Mouse (Mus musculus) ovary, adult 18-20 months (tissue): ENCODE data around the gene Ankrd39.
A peak's percentile ranks its signal among the peaks of the same experiment; 100 is the strongest.
"Not testable (repeated sequence)": the region's sequence is repeated elsewhere in the genome, so short reads cannot be mapped to it uniquely, and the experiment has no call there.

Experiments used
- DNase-seq: peaks from one replicate; pipeline ENCODE4 v3.0.0; 2022; ENCODE audit warnings: low spot score, mixed read lengths

The Ankrd39 gene

DNA sequence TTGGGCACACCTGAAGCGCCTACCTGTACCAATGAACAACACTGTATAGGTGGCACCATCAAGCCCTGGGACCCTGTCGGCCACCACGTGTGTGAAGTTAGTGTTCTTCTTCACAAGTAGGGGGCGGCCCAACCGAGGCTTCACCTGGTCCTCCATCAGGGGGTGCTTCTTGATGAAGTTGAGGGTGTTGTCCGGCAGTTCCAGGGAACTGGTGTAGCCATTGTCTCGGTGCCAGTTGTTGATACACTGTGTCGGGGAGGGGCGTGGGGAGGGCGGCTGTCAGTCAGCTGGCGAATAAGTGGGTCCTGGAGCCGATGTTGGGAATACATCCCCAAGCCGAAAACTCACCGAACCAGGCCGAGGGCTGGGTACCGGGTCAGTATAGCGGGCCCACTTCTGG is 4.7 kb upstream of the Ankrd39 start:
- no peak for DNase-seq

DNA sequence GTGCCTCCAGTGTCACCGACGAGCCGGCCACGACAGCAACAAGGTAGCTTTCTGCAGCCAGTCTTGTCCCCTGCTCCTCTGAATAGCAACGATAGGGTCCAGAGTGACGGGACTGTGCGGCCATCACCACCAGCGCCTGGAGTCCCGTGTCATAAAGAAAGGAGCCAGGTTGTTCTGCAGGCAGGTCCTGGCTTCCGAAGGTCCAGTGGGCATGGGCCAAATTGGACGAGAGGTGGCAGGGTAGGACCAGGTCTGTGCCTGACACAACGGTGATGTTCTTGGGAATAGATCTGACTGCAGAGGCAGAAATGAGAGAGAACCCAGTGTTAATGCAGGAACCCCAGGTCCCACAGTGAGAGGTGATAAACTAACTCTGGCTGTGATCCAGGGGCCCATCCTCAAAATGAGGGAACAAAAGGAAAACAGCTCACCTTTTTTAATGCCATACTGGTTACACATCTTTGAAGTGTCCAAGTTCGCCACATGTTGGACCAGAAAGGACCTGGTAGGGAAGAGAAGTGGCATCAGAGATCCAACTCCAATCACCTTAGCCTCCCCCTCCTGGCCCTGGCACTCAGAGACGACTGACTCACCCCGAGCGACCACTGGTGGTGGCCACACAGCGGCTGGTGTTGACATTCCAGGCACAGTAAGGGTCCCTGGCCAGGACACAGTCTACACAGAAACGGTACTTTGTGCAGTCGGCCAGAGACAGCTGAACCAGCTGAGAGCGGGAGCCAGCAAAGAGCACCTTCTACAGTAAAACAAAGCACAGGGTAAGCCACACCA is 3.0 kb upstream of the Ankrd39 start:
- no peak for DNase-seq

DNA sequence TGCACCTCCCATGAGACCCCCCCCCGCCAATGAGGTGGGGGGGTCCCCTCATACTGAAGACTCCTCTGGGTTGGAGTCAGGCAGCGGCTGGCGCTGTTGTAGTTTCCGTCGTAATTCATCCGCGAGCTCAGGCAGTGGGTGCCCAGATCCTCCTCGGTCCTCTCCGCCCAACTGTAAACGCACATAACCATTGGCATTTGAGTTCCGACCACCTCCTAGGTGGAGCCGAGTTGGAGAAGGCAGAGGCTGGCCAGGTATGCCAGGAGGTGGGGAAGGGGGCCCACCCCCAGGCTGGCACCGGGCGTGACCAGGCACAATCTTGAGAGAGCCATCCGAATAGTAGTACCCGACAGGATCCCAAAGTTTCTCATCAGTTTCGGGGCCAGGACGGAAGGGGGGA is 2.2 kb upstream of the Ankrd39 start:
- no peak for DNase-seq

DNA sequence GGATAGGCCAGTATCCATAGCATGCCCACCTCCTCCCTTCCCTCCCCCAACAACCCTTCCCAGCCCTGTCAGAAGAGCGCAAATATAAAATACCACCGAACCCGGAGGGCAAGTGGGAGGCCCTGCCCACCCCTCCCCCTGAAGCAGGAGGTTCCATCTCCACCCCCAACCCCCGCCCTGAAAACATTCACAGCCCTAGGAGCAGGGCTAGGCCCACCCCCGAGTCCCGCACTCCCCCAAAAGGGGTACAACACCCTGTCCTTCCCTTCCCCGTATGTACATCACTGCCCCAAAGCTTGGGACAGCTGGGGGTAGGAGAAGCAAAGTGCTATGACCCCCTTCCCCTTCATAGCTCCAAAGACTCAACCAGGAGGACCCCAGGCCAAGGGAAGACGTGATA is 1.5 kb upstream of the Ankrd39 start:
- no peak for DNase-seq

DNA sequence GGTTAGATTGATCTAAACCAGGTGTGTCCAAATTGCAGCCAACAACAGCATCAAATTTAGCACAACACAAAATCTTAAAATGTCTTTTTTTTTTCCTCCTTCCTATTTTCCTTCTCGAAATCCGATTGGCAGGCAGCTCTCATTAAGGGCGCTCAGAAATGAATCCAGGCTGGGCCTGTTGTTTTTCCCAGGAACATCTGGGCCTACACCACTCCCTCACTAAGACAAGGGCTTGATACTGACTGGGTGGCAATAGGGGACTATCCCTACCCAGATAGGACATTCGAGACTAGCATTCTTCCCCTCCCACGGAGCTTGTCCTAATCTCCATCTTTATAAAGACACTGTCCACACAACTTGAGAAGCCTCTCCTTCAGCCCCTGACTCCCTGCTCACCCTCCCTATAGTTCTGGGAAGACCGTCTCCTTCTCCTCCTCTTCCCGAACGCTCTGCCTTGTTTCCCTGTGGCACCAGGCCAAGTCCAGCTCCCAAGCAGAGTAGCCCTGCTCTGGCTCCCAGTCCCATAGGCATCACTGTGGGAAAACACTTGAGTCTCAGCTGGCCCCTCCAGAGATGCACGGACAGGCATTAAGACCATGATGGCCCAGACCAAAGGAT is 845 bp upstream of the Ankrd39 start:
- DNase-seq, result peak; percentile 60

DNA sequence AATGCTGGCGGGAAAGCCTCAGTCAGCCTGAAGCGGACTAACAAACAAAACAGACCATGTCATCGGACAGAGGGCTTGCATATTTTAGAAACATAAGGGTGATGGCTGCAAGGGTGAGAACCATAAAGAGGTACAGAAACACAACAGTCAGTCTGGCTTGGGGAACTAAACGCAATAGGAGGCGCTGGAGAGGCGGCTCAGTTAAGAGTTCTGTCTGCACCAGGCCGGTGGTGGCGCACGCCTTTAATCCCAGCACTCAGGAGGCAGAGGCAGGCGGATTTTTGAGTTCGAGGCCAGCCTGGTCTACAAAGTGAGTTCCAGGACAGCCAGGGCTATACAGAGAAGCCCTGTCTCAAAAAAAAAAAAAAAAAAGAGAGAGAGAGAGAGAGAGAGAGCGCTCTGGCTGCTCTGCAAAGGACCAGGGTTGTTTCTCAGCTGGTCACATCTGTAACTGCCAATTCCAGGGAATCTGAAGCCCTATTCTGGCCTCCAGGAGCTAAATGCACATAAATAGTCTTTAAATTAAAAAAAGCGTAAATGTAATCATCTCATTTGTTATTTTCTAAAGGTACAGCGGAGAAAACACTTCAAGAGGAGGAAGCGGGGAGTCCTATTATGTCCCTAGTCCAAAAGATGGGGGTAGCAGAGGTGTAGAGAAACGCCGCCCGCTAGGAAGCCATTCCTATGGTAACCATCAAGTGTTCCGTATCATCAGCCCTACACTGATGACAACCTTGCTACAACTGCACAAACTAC is 1.2 kb downstream of the Ankrd39 start:
- DNase-seq, result no peak

DNA sequence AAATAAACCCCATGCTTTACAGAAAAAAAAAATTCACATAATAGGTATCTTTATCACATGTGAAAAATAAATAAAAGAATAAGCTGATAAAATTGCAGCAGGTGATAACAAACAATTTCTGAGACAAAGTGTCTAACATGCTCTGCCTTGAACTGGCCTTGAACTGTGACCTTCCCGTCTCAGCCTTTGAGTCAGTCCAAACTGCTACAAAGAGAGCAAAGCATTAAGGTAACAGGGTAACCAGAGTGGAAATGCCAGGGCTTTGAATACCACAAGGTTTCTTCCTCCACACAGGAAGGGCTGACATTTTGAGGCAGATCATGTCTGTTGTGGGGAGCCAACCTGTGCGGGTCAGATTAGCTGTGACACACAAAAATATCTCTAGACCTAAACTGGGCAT is 1.9 kb downstream of the Ankrd39 start:
- DNase-seq, result no peak

DNA sequence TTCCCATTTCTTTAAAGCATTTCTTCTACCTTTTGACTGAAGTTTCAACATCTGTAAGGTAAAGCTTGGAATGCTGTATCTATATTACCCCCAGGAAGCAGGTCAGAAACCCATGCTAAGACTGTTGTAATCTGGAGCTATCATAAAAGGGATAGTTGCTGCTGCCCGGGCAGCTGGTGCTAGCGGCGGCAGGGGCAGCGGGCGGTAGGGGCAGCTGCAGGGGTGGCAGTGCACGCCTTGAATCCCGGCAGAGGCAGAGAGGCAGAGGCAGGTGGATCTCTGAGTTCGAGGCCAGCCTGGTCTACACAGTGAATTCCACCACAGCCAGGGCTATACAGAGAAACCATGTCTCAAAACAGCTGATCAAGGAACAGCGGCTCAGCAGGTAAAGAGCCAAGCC is 4.3 kb downstream of the Ankrd39 start:
- no peak for DNase-seq

DNA sequence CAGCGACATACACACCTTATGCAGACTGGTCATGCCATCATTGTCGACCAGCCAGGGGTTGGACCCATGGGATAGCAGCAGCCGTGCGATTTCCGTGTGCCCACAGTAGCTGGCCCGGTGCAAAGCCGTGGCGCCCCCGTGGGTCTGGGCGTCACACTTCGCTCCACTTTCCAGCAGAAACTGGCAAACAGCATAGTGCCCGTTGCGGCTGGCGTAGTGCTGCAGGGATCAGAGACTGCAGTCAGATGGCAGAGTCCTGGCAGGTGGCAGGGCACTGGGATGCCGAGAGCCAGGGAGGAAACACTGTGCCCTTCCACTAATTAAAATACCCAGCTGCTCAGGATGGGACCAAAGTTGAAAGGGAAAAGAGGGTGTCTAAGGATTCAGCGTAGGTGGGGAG is 5.4 kb downstream of the Ankrd39 start:
- no peak for DNase-seq

DNA sequence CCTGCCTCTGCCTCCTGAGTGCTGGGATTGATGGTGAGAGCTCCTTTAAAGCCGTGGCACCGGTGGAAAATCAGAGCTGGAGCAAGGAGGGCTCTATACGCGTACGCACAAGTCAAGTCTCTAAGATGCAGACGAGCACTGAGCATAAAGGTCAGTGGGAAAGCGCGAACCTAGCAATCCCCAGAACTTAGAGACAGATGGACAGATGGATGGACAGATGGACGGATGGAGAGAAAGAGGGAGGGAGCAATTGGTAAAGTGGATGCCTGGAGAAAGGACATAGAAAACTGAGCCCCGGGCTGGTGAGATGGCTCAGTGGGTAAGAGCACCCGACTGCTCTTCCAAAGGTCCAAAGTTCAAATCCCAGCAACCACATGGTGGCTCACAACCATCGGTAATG is 6.4 kb downstream of the Ankrd39 start:
- DNase-seq, result no peak

DNA sequence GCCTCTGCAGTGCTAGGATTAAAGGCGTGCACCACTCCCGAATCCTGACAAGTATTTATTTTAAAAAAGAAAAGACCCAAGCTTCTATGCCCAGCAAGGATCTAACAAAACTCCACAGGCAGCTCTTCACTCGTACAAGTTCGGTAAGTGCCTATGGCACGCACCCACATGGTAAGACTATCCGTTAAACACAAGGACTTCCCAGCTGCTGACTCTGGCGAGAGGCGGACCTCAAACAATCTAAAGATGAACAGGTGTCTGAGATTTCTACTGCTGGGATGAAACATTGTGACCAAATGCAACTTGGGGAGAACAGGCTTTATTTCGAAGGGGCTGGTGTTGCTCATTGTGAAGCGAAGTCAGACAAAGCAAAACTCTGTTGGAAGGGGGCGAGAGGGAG is 7.1 kb downstream of the Ankrd39 start:
- no peak for DNase-seq

DNA sequence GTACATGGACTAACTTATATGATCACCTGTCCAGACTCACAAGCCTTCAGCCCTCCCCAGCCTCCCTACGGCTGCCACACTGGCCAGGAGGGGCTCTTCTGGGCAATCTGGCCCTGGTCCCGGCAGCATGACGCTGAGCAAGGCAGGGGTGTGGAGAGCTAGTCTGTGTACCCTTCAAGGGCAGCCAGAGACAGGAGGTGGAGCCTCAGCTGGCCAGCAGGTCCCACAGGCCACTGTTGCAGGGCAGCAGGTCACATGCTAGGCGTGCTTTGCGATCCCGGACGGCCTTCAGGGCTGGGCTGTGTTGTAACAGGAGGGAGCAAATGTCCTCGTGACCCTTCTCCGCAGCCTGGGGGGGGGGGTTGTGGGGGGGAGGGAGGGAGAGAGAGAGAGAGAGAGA is 8.1 kb downstream of the Ankrd39 start, which contains the start of gene Gm42417:
TSS of gene Gm42417 (minus strand) at position 244 of the 400 bp plus-strand sequence.
- DNase-seq, result peak; percentile 92

DNA sequence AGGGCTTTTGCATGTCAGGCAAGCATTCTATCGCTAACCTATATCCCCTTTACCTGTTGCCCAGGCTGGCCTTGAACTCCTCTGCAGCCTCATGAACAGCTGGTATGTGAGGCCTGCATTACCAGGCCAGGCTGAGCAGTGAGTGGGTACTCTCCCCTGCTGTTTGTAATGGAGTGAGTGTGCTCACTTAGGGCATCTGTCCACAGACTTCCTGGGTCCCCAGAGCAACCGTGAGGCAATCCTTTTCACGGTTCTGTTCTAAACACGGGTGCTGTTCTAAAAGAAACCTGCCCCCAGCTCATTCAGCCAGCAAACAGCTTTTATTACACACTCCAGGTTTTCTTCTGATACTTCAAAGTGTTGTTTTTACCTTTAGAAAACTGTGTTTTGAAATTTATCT is 8.5 kb downstream of the Ankrd39 start:
- DNase-seq, result no peak

DNA sequence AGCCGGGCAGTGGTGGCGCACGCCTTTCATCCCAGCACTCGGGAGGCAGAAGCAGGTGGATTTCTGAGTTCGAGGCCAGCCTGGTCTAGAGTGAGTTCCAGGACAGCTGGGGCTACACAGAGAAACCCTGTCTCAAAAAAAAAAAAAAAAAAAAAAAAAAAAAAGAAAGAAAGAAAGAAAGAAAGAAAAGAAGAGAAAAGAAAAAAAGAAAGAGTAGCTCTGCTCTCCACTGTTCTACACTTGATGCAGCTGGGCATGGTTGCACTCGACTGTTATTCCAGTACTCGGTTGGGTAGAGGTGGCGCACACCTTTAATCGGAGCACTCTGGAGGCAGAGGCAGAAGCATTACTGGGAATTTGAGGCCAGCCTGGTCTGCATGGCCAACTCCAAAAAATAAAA is 10.5 kb downstream of the Ankrd39 start, which contains the start of gene Ankrd23:
TSS of gene Ankrd23 (minus strand) at position 101 of the 400 bp plus-strand sequence.
- not testable (repeated sequence) for DNase-seq

DNA sequence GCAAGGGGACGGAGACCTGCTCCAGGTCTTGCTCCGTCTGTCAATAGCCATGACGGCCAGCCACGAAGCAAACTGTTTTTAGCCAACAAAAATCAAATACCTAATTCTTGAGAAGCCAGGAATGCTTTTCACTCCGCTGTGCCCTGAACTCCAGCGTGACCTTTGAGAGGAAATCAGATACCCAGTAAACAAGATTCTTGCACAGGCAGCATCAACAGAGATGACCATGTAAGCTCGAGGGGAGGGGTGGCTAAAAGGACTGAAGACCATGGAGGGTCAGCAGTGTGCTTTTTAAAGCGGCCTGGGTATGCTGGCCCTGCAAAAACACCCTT is 10.9 kb downstream of the Ankrd39 start:
- DNase-seq, result no peak

DNA sequence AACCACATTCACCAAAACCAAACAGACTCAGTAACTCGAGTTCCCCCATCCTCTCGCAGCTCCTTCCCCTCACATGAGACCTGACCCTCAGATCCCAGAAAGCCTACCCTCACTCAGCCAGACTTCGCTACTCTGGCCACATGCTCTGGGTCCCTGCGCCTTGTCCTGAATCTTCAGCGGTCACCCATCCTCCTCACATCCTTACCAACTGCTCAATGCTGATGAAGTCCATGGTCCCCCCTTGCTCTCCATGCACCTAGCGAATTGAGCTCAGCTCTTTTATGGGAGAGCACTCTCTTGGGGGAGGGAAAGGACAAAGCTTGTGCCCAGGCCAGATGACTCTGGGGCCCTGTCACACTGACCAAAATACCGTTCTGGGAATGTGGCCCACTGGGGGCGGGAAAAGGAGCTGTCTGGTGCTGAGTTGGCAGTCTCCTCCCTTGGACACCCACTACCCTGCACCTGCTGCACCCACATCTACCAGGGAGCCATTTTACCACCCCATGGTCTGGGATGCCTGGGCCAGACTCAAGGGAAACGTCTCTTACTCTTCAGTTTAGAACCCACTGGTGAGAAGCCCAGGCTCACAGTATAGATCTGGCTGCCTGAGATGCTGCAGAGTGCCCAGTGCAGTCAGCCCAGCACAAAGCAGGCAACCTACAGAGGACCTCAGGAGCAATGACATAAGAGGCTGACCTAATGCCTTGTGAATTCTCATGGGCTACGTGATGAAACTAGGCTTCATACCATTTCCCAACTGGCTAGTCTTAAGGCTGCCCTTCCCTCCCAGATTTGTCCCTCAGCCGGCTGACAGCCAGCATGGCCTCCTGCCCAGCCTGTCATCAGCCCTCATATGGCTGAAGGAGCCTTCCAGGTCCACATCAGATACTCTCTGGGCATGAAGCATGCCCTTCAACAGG is 11.5 kb downstream of the Ankrd39 start:
- no peak for DNase-seq

DNA sequence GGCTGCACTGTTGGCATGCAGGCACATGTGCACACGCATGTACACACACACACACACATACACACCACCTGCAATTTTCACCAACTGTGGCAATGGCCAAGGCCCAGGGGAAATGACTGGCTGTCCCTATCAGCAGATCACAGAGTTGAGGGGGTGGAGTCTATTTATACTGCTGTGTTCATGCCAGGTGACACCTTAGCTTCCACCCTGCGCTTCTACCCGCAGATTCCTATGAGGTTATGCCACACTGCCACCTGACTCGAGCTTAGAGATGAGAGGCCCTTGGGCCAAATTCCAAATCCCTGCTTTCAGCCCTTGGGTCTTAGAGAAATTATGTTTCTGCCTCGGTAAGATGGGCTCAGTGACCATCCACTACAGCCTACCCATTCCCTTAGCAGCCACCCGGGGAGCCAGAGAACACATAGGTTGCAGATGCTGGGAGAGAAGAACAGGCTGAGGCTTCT is 12.6 kb downstream of the Ankrd39 start:
- no peak for DNase-seq

DNA sequence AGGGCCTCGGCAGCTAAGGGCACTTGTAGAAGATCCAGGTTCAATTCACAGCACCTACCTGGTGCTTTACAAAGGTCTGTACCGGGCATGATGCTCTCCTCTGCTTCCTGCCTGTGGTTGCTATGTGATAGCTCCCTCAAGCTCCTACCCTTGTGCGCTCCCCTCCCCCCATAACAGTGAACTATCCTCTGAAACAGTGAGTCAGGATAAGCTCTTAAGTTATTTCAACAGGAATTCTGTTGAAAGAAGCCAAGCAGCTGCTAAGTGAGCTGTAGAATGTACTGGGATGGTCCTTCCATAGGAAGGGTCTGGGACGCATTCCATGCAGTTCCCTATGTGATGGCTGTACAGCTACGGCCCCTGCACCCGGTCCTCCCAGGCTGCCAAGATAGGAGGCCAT is 13.7 kb downstream of the Ankrd39 start:
- DNase-seq, result no peak

DNA sequence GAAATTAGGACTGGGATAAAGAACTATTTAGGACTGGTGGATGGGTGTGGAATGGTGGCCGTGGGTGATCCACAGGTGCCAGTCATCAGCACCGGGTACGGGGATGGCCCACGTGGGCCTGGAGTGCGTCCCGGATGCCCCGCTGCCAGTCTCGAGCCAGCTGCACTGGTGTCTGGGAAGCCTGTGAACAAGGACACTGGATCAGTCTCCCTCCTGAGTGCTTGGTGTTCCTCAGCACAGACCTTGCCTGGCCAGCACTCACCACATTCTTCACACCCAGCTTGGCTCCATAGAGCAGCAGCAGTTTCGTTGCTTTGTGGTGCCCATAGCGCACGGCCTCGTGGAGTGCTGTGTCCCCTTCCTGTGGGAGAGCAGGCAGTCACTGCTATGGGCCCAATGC is 15.8 kb downstream of the Ankrd39 start:
- no peak for DNase-seq

DNA sequence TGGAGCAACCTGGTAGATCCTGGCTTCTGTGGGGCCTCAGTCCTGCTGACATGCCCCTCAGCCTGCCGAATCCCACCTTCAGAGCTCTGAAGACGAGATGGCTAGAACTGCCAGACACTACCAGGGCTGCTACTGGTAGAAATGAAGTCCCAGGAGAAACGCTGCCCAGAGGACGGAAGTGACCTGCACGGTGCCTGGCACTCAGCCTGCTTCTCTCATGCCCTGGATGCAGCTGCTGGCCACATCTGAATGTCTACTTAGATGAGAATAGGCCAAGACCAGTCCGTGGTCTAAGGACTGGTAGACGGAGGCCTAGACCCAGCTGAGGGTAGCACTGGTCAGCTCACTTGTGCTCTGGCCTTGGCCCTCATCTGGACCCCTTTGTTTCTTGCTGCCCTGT is 16.3 kb downstream of the Ankrd39 start:
- DNase-seq, result no peak

DNA sequence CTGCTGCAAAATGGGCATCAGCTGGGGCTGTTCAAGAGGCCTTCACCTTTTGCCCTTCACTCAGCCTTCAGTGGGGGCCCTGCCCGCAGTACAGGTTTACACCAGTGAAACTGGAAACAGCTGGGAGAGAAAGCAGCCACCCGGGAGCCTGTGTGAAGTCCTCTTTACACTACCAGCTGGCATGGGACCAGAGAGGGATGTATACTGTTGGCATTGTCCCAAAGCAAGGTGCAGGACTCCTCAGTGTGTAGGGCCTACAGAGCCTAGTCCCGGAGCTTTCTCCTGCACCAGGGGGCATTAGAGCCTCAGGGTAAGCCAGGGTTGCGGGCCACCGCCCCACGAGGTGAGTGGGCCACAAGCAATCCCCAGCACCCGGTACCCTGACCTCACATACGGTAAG is 16.8 kb downstream of the Ankrd39 start:
- DNase-seq, result no peak

DNA sequence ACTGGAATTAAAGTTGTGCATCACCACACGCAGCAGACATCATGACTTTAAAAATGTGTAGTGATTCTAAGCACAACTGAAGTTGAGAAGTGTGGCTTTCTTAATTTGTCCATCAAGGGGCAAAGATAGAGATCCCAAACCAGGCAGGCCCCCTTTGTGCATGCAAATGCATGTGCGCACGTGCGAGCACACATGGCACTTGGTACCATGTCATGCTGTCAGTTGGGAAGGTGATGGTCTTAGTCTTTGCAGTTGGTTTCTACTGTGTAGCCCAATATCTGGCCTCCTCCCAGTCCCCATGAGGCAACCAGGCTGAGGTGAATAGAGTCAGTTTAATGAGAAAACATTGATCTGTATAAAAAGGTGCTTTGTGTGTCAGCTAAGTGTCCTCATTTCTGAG is 17.4 kb downstream of the Ankrd39 start:
- DNase-seq, result no peak
